Mouse (Mus musculus): ENCODE data around the gene Calml4.
"Not testable (repeated sequence)": the region's sequence is repeated elsewhere in the genome, so short reads cannot be mapped to it uniquely, and the experiment has no call there.

Calml4 gene

DNA sequence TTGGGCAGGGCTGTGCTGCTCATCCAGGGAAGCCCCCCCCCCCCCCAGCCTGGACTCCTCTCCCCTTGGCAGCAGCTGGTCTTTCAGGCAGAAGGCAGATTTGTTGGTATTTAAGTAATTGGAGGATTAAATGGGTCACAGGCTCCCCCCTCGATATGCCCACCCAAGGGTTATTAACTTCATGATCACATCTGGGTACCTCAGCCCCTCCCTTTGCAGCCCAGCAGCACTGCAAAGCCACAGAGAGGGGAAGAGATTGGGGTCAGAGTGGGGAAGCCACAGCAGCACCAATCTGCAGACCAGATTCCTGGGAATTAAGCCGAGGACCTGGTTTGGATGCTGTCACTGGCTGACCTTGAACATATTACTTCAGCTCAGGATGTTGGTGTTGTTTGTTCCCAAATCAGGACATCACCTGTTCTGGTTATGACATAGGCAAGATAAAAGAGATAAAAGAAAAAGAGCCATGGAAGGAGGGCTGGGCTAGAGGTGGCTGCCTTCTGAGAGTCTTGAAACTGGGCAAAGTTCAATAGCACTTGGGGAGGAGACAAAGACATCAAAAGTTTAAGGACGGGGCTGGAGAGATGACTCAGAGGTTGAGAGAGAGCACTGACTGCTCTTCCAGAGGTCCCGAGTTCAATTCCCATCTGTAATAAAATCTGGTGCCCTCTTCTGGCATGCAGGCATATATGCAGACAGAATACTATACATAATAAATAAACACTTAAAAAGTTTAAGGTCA lies 22.0 kb upstream of the Calml4 start:
- no peak for DNase-seq

GRCm38 (mm10) chr9:62837611-62838010 lies 20.3 kb upstream of the Calml4 start:
- DNase-seq, result peak; percentile 46

DNA sequence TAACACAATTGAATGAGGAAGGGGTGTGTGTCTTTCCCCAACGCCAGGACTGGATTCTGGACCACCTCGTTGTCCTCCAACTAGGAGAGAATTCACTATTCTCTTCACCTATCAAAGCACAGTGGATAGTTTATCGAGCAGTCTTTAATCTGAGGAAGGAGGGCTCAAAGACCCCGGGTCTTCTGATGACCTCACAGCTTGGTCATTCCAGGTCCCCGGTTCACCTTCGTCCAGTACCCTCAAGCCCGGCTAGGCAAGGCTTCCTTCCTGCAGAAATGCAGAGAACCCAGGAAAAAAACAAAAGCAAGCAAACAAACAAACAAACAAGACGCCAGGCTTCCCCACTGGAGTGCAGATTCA lies 19.8 kb upstream of the Calml4 start:
- no peak for DNase-seq

DNA sequence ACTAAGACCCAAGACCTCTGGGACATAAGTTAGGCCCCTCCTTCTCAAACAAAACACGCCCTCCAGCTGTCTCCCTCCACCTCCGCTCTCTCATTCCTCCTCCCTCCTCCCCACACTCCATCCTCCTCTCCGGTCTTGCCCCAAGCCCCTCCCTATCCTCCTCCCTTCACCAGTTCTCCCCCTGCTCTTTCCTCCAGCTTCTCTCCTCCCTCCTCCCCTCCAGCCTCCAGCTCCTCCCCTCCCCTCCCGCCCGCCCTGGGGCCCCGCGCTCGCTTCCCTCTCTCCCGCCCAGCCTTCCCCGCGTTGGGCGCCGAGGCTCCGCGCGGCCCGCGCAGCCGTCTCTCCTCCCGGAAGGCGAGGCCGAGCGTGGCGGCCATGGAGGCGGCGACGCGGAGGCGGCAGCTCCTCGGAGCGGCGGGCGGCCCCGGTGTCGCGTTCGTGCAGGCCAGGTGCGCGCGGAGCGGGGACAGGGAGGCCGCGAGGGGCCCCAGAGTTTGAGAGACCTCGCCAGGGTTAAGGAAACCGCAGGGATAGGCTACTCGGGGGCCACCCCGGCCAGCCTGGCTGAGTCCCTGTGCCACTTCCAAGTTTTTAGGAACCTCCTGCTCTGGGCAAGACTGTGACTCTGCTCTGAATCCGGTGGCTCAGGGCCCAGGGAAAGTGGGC lies 19.2 kb upstream of the Calml4 start, which contains the start of gene Cln6:
Gene Cln6, plus strand, starts transcription at position 280 of the 666 bp plus-strand sequence.
- DNase-seq, result peak; percentile 88

GRCm38 (mm10) chr9:62839172-62839770 lies 18.6 kb upstream of the Calml4 start:
- peak; percentile 62 for DNase-seq

- no peak for DNase-seq
Measured at GRCm38 (mm10) chr9:62843356-62844024, 14.4 kb upstream of the Calml4 start.

DNA sequence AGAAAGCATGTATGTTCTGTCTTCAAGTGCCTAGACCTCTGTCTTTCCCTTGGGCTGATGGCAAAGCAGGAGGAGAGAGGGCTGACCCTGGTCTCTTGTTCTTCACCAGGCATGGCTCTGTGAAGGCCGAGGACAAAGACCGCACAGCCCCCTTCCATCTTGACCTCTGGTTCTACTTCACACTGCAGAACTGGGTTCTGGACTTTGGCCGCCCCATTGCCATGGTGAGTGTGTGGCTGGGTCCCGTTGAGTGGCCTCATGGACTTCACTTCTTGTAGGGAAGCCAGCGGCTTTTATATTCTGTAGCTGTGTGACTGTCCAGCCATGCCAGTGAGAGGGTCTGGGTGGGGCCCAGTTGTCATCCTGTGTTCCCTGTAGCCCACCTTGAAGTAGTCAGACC lies 13.4 kb upstream of the Calml4 start:
- no peak for DNase-seq

- DNase-seq, result peak; percentile 80
Measured at GRCm38 (mm10) chr9:62847694-62848093, 10.2 kb upstream of the Calml4 start.

GRCm38 (mm10) chr9:62848641-62849040 lies 9.2 kb upstream of the Calml4 start:
- no peak for DNase-seq

GRCm38 (mm10) chr9:62851571-62851970 lies 6.3 kb upstream of the Calml4 start:
- DNase-seq, result no peak

- no peak for DNase-seq
Measured at GRCm38 (mm10) chr9:62854483-62854882, 3.4 kb upstream of the Calml4 start.

DNA sequence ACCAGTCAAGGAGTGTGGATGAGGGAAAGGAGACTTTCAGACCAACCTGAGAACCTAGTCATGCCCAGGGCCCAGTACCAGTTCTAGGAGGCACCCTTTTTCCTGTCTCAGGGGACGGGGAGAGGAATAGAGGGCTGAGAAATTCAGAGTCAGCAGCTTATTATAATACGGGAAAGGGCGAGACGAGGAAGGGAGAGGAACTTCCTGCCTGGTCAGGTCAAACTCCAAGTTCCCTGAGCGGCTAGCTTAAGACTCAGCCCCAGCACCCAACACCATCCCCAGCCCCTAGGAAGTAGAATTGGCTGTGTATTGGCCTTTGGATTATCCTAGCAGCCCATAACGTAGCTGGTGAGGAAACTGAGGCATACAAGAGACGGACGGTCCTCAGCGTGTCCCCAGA lies 664 bp upstream of the Calml4 start:
- DNase-seq, result no peak

DNA sequence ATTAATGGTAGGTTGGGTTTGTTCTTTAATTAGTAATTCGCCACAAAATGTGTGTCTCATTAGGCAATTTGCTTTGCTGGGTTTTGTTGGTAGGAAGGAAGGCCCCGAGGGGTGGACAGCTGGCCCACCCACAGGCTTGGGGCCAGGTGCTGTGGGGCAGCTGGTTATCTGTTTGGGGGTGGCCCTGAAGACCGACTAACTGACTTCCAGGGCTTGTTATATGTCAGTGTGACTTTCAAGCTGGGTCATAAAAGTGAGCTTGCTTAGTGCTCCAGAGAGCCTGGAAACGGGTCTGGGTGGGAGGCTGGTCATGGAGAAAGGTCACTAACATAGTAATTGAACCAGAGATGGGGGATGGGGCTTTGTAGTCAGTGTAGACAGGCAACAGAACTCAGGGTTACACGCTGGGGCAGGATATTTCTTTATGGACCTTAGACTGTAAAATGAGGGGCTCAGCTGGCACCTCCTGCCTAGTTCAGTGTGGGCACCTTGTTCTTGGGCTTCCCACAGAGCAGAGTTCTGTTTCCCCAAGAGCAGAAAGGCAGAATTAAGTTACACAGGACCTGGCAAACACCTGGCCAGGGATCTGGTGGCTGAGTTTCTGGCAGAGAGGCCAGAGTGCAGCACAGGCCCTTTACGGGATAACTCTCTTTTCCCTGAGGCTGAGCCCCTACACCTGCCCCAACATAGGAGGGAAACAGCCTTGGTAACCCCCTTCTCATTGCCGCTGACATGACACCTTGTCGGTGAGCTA lies 563 bp downstream of the Calml4 start:
- DNase-seq, result no peak

- DNase-seq, result not testable (repeated sequence)
Measured at GRCm38 (mm10) chr9:62860102-62860501, 2.2 kb downstream of the Calml4 start.

DNA sequence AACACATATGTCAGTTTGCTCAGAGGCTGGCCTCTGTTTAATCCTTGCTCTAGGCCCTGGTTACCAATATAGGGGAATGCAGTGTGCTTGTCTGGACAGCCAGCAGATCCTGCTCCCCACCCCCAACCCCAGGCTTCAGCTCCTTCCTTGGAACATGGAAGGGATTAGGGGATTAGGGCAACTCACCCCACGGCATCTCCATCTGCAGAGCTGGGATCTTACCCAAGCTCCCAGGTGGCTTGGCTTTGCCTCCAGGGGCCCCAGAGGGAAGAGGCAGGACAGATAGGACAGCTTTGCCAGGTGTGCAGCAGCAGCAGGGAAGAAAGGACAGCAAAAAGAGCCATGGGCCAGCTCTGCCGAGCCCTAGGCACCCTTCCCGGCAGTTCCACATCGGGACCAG lies 3.0 kb downstream of the Calml4 start:
- DNase-seq, result no peak

GRCm38 (mm10) chr9:62869236-62869635 lies 11.4 kb downstream of the Calml4 start:
- DNase-seq, result not testable (repeated sequence)

- no peak for DNase-seq
Measured at GRCm38 (mm10) chr9:62870728-62871127, 12.8 kb downstream of the Calml4 start.

DNA sequence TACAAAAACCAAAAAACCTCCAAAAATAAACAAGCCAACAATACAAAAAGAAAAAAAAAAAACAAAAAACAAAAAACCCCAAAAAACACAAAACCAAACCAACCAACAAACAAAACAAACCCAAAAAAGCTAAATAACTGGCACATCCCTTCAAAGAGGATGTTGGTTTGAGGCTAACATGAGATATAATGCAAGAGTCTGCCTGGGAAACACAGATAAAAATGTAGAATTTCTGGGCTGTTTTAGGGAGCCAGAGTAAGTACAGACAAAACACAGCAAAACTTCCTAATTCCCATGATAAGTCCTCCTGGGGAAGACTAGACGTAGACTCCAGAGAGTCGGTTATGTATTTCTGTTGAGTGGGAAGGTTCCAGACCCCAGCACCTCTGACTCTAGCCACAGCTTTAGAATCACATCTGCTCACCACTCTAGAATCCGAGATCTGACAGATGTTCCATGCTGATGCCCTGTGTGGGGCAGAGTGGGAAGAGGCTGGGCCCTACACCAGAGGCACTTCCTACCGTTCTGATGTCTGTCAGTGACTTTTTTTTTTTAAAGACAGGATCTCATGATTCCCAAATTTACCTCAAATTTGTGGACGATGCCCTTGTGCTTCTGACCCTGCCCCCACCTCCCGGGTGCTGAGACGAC lies 19.2 kb downstream of the Calml4 start:
- no peak for DNase-seq

GRCm38 (mm10) chr9:62877825-62878224 lies 19.9 kb downstream of the Calml4 start:
- no peak for DNase-seq

- DNase-seq, result peak; percentile 43
Measured at GRCm38 (mm10) chr9:62881871-62882270, 24.0 kb downstream of the Calml4 start.

DNA sequence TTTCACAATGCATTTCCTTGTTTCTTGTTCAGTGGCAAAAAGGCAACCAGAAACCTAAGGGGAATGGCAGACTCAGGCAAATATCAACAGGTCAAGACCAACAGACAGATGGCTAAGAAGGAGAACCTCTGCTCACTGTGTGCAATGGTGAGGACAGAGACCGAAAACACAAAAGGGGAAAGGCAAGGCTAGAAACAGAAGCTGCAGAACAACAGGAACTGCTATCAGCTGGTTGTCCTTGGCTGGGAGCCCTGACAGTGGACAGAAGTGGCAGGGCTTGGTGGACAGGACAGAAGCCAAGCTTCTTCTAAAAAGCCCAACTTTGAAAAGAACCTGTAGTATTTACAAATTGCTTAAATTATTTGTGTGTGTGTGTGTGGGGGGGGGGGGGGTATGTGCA lies 36.6 kb downstream of the Calml4 start:
- no peak for DNase-seq

DNA sequence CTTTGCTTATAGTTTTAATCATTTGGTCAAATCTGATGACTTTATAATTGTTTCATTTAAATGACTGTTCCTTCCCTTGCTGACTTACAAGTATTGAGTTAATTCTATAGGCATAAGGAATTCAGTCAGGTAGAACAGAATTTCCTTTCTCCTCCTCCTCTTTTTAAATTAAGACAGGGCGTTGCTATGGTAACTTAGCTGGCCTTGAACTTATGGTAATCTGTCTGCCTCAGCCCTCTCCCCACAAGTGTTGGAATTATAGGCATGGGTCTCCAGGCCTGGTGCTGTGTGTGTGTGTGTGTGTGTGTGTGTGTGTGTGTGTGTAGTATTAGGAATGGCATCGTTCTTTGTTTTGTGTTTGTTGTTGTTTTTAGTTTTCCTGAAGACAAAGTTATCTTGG lies 43.9 kb downstream of the Calml4 start:
- DNase-seq, result no peak
